Mouse (Mus musculus) lung, postnatal 36 days (tissue): Measurements from ENCODE around the gene Pde10a.

Source experiments
- DNase-seq: peaks from one replicate; pipeline ENCODE4 v3.0.0; 2022; ENCODE audit warnings: mixed read lengths

Gene Pde10a

DNA sequence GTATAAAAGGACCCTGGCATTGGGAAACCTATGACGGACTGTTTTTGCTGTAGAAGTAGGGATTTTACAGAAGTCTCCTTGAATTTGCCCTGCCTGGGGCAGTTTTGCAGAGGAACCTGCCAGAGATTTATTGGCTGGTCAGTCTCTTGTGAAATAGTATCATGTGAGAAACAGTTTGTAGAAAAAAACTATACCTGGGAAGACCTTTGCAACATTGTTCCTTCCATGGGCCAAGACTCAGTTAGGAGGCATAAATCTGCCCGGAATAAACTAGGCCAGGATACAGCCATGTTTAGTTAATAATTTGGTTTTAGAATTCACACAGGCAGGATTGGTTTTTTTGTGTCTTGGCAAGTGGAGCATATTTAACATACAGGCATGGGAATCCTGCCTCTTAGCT is 458.4 kb downstream of the Pde10a start:
- no peak for DNase-seq

DNA sequence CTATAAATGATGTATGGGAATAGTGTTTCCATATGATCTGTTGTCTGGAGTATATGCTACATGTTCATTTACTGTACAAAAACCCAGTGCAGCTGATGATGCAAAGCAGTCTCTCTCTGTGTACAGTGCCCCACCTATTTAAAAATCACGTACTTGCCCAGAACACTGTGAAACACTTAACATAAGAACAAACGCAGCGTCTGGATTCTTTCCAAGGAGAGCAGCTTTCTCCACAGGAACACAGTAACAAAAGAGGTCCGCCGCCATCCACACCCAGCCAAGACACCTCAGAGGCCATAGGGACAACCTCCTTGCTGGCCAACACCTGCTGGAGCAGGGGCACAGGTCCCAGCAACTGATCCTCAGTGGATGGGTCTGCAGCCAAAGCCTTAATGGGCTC is 460.5 kb downstream of the Pde10a start:
- peak; percentile 80 for DNase-seq

DNA sequence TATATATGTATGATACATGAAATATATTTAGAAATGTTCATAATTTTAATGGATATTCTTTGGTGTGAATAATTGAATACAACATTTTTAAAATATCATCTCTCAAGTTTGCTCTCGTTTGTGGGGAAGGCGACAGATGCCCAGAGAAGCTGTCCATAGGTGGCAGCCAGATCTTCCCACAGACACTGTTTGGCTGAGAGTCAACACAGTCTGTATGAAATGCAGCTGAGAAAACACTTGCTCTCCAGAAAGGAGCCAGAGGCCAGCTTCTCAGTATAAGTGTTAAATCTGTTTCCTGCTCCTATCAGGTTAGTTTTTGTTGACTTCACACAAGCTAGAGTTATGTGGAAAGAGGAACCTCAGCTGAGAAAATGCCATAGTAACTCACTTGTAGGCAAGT is 461.4 kb downstream of the Pde10a start:
- no peak for DNase-seq

DNA sequence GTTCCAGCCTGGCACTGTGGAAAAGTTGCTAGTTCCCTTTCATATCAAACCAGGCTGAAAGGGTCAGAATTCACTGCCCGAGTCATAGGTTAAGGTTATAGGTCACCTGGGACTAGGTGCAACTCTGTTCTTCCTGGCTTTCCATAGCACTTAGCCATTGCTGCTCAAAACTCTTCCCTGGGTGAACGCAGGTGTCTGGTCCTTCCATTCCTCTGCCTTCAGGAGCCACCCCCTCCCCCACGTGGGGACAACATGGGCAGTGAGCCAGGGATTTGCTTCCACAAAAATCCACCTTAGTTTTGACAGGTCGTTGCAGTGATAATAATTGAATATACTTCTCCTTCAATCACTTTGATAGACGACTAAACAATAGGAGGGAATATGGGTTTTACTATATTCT is 462.2 kb downstream of the Pde10a start:
- DNase-seq, result no peak

DNA sequence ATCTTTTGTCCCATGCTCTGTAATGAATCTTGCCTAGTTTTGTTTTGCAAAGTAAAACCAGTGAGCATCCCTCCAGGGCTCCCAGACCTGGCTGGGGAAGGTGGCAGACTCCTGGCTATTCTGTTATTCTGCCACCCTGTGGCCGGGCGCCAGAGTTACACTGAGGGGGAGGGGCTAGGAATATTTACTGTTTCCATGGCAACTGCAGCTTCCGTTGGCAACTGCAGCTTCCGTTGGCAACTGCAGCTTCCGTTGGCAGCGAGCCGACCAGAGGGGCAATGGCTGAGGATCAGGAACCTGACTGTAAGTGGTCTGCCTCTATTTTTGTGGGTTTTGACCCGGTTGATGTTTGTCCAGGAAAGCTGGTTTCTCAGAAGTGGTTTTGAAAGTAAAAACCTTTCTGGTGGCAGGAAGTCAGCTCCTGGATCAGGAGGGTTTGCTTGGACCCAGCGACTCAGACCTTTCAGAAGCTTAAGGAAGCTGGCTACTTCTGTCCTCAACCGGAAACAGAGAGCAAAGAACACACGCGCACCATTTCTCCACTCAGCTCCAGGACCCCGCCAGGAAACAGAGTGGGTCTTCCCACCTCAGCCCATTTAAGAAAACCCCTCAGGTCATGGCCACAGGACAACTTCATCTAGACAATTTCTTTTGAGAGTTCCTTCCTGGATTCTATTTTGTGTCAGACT is 463.1 kb downstream of the Pde10a start, which contains the start of gene 1700010I14Rik:
TSS of gene 1700010I14Rik (plus strand) at position 215 of the 689 bp plus-strand sequence.
- DNase-seq, result peak; percentile 92

DNA sequence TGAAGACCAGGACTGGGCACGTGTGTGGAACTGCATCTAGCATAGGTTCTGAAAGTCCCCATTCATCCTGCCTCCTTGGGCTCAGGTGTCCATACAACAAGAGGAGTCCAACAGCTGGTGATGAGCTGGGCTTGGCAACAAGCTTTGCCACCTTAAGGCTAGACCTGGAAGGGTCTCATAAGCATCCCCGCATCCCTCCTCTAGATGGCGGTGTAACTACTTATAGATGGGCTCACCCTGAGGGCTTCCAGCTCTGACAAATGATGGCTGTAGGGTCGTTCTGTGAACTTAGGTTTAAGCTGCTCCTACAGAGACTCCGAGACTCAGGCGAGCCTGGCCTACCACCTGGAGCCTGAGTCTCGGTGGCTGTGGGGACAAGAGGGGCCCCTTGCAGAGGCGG is 466.0 kb downstream of the Pde10a start:
- peak; percentile 26 for DNase-seq

DNA sequence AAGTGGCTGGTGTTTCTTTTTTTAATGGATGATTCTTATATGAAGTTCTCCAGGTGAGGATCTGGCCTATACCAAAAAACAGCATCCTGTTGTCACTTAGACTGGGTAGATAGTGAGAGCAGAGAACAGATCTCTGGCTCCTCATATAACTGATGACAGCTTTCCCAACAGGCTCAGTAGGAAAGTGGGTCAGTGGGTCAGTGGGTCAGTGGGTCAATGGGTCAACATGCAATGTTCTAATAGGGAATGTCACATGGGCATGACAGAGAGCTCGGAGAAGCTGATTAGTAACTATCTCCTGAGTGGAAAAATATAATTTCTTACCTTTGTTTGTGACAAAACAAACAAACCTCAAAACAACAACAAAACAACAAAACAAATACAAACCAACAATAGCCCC is 470.2 kb downstream of the Pde10a start:
- no peak for DNase-seq

DNA sequence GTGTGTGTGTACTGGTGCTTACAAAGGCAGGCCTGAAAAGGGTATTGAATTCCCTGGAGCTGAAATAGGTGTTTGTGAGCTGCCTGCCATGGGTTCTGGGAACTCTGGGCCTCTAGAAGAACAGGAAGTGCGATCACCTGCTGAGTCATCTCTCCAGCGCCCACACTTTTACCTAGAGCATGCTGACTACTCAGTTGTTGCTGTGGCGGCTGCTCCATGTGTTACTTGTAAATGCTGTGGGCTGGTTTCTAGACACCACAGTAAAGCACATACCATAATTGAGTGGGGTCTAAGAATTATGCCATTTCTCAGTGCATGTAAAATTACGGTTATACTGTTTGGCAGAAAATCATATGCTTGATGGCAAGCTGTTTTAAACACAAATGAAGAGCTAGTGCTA is 477.3 kb downstream of the Pde10a start:
- DNase-seq, result no peak

DNA sequence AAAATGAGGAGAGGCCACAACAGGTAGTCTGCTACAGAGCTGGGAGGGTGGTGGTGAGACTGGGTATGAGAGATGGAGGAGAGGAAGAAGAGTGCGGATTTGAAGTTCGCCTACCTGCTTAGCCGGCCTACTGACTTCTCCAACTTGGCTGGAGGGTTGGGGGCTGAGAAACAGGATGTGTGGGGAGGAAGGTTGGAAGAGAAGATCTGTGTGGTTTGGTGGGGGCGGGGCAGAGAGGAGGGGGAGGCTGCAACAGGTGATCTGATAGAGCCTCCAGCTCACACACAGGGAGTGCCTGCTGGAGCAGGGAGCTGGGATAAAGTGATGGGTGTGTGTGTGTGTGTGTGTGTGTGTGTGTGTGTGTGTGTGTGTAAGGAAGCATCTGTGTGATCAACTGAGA is 479.3 kb downstream of the Pde10a start:
- no peak for DNase-seq

DNA sequence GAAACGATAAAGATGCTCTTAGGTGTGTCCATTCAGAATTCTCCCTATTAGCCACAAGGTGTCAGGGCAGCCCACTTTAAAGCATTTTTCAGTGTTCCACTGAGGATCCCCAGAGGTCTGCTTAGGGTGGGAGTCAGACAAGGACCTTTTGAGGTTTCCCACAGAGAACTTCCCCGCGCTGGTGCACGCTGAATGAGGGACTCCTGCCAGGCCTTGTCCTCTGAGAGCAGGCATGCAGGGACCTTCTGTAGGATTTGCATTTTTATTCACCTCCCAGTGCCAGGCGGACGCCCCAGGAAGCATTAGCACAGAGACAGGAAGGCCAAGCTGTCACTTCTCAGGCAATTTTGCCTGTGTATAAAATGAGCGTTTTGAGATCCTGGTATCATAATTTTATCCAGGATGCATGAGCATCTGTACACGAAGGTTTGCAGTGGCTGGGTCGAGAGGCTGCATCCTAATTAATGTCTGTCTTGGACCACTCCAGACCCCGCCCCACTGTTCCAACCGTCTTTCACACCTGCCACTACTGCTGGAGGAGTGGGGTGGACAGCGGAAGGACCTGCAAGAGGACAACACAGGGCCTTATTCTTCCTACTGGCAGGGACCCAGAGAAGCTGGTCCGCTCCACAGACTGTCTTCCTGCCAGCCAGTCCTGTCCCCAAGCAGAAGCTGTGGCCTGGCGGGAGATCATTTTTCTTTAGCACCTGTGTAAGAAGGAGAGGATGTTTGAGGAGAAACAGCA is 498.2 kb downstream of the Pde10a start:
- DNase-seq, result no peak

DNA sequence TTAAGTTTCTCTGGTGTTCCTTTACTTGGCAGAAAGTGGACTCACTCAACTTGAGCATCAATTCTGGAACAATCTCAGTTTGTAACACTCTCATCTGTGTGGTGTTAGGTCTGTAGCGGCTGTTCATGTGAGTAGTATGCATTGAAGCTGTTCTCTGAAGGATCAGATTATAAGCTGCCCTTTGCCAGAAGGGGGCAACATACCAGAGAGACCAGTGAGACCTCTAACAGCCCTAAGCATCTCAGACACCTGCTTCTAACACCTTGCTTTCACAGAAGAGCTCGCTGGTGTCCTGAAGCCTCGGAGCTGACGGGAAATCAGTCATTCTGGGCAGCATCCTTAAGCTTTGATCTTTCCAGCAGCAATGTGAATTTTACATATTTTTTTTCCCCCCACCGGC is 505.0 kb downstream of the Pde10a start:
- peak; percentile 4 for DNase-seq

DNA sequence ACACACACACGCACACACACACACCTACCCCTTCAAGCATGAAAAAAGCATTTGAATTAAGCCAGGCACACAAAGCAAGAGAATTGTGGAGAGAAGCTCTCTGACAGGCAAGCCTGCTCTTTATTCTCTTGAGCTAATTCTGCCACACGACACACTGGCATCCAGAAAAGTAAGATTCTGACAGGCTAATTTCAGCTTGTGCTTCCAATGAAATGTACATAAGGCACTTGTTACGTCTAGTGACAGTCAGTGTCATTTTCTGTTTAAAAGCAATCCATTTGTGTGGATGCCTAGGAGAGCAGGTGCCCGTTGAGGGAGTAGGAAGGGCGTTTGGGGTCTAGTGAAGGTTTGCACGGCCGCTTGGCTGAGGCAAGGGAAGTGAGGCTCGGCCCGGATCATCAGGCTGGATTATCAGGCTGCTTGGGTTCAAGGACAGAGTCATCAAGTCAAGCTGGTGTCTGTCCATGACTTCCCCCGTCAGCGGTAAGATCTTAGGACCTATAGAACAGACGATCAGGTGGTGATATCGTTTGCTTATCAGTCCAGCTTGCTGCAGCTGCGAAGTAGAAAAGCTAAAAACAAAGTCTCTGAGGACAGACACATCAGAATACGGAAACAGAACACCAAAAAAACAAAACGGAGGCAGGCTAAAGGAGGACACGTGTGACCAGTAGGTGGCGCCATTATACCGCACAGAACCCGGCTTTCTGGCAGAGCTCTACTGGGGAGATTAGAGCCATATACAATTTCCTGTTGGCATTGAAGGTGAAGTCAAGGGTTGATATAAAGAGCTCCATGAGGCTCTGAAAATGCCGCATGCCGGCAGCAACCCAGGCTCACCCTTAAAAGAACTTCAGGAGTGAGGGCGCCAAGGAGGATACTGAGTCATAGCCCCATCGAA is 506.3 kb downstream of the Pde10a start:
- peak; percentile 79 for DNase-seq

DNA sequence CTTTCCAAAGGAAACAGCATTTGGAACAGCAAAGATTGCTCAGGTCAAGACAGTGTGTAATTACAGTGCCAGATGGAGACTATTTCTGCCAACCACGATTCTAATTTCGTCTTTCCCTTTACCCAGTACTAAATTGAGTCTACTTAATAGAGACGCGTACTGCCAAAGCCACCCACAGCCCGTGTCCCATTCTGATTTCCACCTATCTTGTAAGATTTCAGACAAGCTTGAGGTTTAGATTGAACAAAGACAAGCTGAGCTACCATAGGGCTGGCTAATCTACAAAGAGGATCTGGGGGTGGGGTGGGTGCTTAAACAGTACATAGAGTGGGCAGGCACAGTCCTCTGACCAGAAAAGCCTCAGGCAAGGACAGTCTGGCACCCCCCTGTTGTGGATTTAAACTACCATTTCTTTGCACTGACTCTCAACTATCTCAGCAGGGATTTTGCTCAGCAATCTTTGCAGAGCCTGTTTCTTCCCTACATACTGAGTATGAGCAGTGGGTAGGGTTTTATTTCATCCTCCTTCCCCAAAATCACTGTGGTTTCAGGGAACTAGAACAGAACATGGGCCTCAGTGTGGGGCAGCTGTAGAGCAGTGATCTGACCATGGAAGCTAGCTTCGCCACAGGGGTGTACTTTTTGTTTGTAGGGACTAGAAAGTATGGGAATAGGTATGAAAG is 507.3 kb downstream of the Pde10a start:
- no peak for DNase-seq

DNA sequence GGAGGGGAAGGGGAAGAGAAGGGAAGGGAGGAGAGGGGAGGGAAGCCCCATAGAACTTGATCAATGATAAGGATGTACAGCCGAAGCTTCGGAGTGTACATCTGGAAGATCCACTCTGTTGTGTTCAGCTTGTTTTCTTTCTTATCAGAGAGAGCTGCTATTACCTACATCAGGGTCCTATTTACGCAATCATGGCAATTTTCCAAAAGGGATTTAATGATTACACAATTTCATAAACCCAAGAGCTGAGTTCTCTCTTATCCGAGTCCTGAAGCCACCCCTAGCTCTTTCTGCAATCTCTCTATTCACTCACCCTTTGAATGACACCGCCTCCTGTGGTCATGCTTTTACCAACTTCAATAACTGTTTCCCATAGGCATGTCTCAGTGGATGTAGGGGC is 508.3 kb downstream of the Pde10a start:
- no peak for DNase-seq

DNA sequence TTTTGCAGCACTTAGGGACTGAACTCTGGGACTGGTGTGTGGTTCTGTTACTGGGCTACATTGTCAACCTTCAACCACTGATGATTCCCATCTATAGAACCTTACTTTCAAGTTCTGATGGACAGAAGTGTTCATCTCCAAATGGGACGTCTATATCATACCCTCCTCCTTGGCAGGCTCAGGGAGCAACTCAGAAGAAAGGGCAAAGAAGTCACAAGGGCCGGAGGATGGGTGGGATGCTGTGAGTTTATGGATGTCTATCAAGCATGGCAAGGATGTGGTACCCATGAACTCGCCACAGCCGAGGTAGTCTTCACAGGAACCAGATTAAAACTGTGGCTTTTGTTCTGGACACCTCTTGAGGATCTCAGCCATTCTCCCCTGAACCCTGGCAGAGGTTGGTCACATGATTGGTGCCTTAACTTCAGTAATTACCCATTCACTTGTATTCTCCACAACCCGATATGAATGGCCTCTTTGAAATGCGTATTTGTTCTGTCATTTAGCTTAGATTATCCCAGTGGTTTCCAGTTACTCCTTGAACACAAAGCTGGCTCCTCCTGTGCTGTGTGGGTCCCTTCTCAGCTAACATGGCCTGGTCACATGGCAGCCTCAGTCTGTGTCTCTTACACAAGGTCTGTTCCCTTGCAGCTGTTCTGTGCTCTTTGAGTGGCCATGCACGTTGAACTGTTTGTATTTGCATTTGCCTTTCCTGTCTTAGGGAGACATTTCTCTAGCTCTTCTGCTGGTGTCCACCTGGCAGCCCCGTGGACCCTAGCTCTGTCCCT is 510.6 kb downstream of the Pde10a start:
- DNase-seq, result no peak
